In the genomic region with DNA sequence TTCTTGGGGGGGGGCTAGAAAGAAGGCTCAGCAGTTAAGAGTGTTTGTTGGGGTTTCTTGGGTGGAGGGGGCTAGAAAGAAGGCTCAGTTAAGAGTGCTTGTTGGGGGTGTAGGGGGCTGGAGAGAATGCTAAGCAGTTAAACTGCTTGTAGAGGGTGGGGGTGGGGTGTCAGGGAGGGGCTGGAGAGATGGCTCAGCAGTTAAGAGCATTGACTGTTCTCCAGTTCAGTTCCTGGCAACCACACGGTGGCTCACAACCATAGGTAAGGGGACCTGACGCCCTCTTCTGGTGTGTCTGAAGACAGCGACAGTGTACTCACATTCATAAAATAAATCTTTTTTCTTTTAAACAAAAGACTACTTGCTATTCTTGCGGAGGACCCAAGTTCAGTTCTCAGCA, we compare ENCODE assay signal across 28 mouse cellular contexts. TPM values are rescaled to one million over a fixed set of nuclear protein-coding genes. Genes with fewer than 3 reads are reported as not detected.
DNase-seq lines count a peak whose midpoint lies in the region; ATAC-seq and TF ChIP-seq lines count a peak whose summit lies in the region.
"Had no signal": no experiment of that assay in that cellular context is flagged by ENCODE, and none has a peak within 500 bp of the region (broad histone marks: within the 10 kb centered on the region; RNA-seq: fewer than 3 reads in every experiment).

No protein-coding gene starts in this region.

- no peak overlapping the region for H3K4me3 ChIP-seq in lung, embryonic 14.5 days (ENCODE audit: low read depth, low read length)
- H3K4me3 ChIP-seq: embryonic facial prominence, embryonic 10.5 days; embryonic facial prominence, embryonic 13.5 days; erythroblast, embryonic 14.5 days; forebrain, embryonic 12.5 days; forebrain, embryonic 15.5 days; heart, adult 2 months; heart, embryonic 10.5 days; heart, embryonic 13.5 days had no signal

- TF ChIP-seq CTCF in lung, embryonic 14.5 days (IDR thresholded peaks at IDR 0.05; ENCODE audit: low read depth) = 0 out of 2 replicates have a peak, but pooled peaks have one; percentile 5

- no peak overlapping the region for H3K27ac ChIP-seq in lung, embryonic 14.5 days (ENCODE audit: low read depth)
- H3K27ac ChIP-seq: embryonic facial prominence, embryonic 10.5 days; embryonic facial prominence, embryonic 13.5 days; forebrain, embryonic 12.5 days; forebrain, embryonic 15.5 days; heart, adult 2 months; heart, embryonic 10.5 days; heart, embryonic 13.5 days; hindbrain, embryonic 14.5 days; hindbrain, postnatal 0 days had no signal

- no peaks in the 10 kb centered on the region for H3K9me3 ChIP-seq in lung, embryonic 14.5 days (ENCODE audit: low read depth, low read length)
- H3K9me3 ChIP-seq: embryonic facial prominence, embryonic 10.5 days; embryonic facial prominence, embryonic 13.5 days; forebrain, embryonic 12.5 days; forebrain, embryonic 15.5 days; heart, embryonic 10.5 days; heart, embryonic 13.5 days had no signal

- H3K4me1 ChIP-seq in lung, embryonic 14.5 days (ENCODE audit: insufficient read depth) = no peaks in the 10 kb centered on the region
- H3K4me1 ChIP-seq: embryonic facial prominence, embryonic 13.5 days; forebrain, embryonic 12.5 days; forebrain, embryonic 15.5 days; heart, embryonic 10.5 days; heart, embryonic 13.5 days had no signal

- 39% methylated on average over 4 of the region's 4 CpGs for whole genome bisulfite sequencing in lung, embryonic 14.5 days

- H3K9ac ChIP-seq in lung, embryonic 14.5 days = no peak overlapping the region
- H3K9ac ChIP-seq: embryonic facial prominence, embryonic 13.5 days; forebrain, embryonic 12.5 days; forebrain, embryonic 15.5 days; heart, embryonic 13.5 days; hindbrain, embryonic 14.5 days had no signal

- no peak for ATAC-seq in lung, embryonic 14.5 days (ENCODE audit: insufficient read depth)
- ATAC-seq: forebrain, embryonic 15.5 days; hindbrain, postnatal 0 days; inflammation-experienced regulatory T-cells, adult 6 months had no signal

- DNase-seq in lung, embryonic 14.5 days = no peak
- no peak for DNase-seq in lung, adult 18-20 months
- DNase-seq in thymus, postnatal 4 days = peak; percentile 16
- DNase-seq in thymus, postnatal 0 days (ENCODE audit: low spot score) = no peak
- DNase-seq in ZHBTc4 (ENCODE audit: low read depth, low spot score) = peak; percentile 62
- DNase-seq in frontal cortex, adult 2 months (ENCODE audit: extremely low spot score in 1 of 2, low spot score in 1 of 2) = no peak
- DNase-seq: adrenal gland, adult 2 months; adrenal gland, postnatal 14 days; cerebellum, adult 11 months; cerebellum, adult 2 months; cerebellum, postnatal 10 days; cerebellum, postnatal 36 days; embryo, embryonic 11 days; gastrocnemius, postnatal 10 days; gastrocnemius, postnatal 36 days; heart, adult 2 months; heart, postnatal 14 days; heart, postnatal 4 days had no signal

- no peak overlapping the region for H3K4me2 ChIP-seq in lung, embryonic 14.5 days
- H3K4me2 ChIP-seq: embryonic facial prominence, embryonic 13.5 days; forebrain, embryonic 12.5 days; forebrain, embryonic 15.5 days; heart, embryonic 13.5 days; hindbrain, embryonic 14.5 days had no signal

- H3K27me3 ChIP-seq in lung, embryonic 14.5 days (ENCODE audit: insufficient read depth, low read length) = no peaks in the 10 kb centered on the region
- H3K27me3 ChIP-seq: embryonic facial prominence, embryonic 13.5 days; forebrain, embryonic 12.5 days; forebrain, embryonic 15.5 days; heart, embryonic 13.5 days had no signal

- no peaks in the 10 kb centered on the region for H3K36me3 ChIP-seq in lung, embryonic 14.5 days (ENCODE audit: insufficient read depth)
- H3K36me3 ChIP-seq: embryonic facial prominence, embryonic 10.5 days; embryonic facial prominence, embryonic 13.5 days; forebrain, embryonic 12.5 days; forebrain, embryonic 15.5 days; heart, embryonic 10.5 days; heart, embryonic 13.5 days had no signal

RNA-seq across cellular contexts. Expression of a gene that starts 28.8 kb away (rescaled TPM):
- 1.9 and 2.7 TPM in 2 replicates for polyA plus RNA-seq in lung, embryonic 14.5 days (2014; fragmentation: Nextera tagmentation; extraction: Ambion mirVana)
- polyA plus RNA-seq in thymus, postnatal 0 days (2015; fragmentation: Nextera tagmentation; extraction: Ambion mirVana) = 0.10 and 0.29 TPM in 2 replicates
- polyA plus RNA-seq in frontal cortex, adult 2 months (2012; rRNA removed) = 2.7 and 2.9 TPM in 2 replicates
- polyA plus RNA-seq: embryonic facial prominence, embryonic 13.5 days; erythroblast, embryonic 14.5 days; heart, adult 2 months; inflammation-experienced regulatory T-cells, adult 6 months had no signal

Comparison
In these comparisons a context has a peak if more than half of its experiments do, and no peak if none do; other contexts are left out.
1. DNase-seq: peak in thymus, postnatal 4 days (single experiment) and ZHBTc4 (single experiment); none in lung, embryonic 14.5 days (single experiment), lung, adult 18-20 months (0 of 2), thymus, postnatal 0 days (single experiment) and frontal cortex, adult 2 months (0 of 2).